Mouse (Mus musculus) A20 (cell line): ENCODE results near the gene Znrd1.

Experiments used
- DNase-seq: peaks from one replicate; pipeline ENCODE4 v3.0.0-alpha.2; 2011; ENCODE audit warnings: low read depth, low spot score

Znrd1 gene

DNA sequence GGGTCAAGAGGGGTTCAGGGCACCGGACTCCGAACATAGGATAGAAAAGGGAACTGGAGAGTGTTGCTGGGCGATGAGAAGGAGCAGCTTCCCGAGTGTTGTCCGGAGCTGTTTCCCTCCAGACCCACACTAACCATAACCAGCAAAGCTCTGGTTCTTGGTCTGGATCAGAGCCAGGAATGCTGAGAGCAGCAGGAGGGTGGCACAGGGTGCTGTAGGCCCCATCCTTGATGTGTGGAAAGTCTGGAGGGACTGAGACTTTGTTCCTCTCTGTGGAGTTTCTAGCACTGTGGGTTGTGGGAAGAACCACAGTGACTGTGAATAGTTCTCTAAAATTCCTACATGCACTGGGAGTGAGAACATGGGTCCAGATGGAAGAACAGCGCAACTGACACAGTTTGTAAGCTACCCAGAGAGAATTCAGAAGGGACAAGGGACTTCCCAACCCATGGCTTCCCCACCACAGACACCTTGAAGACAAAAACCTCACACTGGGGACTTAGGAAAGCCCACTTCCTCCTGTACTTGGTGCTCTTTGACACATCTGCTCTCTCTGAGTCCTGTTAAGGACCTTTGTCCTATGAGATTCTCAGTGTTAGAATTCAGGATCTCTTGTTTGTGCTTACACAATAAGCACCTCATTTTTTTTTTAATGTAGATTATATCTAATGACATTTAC lies 13.0 kb upstream of the Znrd1 start:
- DNase-seq = peak; percentile 22

DNA sequence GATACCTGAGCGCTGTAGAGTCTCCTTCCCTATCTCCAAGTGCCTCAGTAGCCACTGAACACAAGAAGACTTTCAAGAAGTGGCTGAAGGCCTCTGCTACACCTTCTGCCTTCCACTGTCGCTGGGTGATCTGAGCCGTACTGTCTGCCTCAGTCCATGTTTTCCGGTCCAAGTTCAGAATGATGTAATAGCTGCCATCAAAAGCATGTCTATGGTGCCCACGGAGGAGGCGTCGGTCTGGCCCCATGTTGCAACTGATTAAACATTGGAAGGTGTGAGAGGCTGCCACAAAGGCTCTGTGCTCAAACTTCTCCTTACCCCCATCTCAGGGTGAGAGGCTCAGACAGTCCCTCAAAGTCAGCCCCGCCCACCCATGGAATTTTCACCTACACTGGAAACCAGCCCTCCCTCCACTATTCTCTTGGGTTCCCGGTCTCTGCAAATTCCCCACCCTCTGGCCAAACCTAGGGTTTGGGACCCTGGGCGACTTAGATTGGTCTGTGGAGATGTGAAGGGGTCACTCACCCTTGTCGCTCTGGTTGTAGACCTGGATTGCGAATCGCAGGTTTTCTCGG lies 12.0 kb upstream of the Znrd1 start:
- DNase-seq = no peak

DNA sequence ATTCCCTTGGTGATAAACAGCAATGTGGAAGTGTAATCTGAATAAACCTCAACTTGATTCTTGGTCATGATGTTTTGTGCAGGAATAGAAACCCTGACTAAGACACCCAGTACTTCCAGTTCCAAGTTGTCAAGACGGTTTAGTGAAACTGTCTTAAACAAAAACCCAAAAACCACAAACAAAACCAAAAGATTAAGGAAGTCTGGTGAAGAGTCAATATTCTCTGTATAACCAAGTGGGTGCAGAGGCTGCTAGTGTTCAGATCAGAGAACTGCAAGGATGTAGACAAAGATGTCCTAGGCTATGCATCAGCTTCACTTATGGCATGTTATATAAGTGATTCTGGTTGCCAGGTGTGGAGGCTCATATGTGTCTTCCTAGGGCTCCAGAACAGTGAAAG lies 8.5 kb upstream of the Znrd1 start:
- DNase-seq = peak; percentile 15

DNA sequence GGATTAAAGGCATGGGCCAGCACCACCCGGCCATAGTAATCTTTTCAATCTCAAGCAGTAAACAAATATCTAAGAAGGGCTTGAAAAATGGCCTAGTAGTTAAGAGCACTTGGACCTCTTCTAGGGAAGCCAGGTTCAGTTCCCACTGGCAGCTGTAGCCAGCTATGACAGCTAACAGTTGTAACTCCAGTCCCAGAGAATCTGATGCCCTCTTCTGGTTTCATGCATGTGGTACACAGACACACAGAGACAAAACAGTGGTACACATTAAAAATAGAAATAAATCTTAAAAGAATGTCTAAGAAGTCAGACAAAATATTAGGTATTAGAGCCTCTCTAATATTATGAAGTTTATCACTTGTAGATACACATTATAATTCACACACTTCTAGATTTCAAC lies 2.8 kb upstream of the Znrd1 start:
- DNase-seq = no peak

DNA sequence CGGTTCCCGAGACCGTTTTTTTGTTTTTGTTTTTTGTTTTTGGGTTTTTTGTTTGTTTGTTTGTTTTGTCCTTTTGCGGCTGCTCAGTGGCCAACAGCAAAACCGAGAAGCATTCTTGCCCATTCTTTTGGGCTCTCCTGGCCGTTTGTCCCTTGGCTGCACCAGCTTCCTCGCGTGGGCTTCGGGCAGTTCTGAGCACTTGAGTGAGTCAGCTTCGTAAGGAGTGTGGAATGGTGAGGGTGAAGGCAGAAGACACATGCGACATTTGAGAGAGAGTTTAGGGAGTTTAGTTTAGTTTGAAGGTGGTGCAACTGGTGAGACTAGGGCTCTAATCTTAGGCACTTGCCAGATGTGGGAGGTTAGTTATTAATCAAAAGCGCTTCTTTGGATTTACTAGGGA lies 525 bp upstream of the Znrd1 start:
- DNase-seq = no peak

DNA sequence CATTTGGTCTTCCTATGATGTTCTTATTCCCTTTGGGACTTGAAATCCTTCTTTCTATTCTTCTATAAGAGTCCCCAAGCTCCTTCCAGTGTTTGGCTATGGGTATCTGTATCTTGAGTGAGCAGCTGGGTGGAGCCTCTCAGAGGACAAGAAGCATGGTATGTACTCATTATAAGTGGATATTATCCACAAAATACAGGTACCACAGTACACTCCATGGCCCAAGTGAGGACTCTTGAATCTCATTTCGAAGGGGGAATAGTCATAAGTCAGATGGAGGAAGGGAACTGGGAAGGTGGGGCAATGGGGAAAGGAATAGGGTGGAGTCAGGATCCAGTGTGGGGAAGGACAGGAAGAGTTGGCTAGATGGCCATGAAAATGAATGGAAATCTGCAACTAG lies 5.3 kb downstream of the Znrd1 start:
- DNase-seq = no peak

DNA sequence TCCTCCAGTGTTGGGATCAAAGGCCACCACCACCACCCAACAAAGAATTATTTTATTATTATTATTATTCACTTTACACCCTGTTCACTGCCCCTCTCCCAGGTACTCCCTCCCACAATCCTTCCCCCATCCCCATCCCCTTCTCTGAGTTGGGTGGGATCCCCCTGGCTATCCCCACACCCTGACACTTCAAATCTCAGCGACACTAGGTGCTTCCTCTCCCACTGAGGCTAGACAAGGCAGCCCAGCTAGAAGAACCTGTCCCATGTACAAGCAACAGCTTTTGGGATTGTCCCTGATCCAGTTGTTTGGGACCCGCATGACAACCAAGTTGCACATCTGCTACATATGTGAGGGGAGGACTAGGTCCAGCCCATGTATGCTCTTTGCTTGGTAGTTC lies 5.7 kb downstream of the Znrd1 start:
- DNase-seq = no peak

DNA sequence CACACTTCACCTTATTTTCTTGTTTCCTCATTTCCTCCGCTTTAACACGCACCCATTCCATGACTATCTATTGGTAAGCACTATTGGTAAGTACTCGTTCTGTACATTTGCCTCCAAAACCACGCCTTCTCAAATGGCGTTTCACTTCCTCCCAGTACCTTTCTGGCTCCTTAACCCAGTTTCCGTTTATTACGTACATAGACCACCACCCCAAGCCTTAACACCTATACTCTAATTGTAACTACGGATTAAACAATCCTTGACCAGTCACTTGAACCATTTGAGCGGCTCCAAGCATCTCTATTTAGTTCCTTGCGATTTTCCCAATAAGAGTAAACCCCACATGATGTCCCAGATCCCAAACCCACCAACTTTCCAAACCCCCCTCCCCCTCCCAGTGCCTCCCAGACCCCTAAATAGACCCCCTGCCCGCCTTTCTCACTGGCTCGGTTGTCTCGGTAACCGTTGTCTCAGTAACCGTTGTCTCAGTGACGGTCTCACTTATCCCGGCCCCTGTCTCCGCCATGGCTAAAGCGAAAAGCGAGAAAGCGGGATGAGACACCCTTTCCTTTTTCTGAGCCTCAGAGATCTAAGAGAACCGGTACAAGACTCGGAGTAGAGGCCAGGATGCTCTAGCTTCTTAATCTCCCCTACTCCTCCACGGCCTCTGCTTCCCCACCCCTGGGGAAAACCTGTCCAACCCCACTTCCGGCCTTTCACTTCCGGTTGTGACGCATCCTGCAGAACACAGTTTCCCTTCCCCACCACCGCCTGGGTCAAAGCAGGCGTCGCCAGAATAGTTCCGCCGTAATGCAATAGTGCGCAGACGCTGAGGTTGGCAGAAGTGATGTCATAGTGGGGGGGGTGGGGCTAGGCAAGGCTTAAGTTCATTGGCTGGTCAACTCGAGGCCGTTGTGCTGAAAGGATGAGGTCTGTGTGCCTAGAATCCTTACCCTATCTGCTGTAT lies 7.1 kb downstream of the Znrd1 start, which contains the start of gene Ppp1r11:
Gene Ppp1r11 (minus strand): TSS at position 761 of the 967 bp plus-strand sequence.
- peak; percentile 99 for DNase-seq

DNA sequence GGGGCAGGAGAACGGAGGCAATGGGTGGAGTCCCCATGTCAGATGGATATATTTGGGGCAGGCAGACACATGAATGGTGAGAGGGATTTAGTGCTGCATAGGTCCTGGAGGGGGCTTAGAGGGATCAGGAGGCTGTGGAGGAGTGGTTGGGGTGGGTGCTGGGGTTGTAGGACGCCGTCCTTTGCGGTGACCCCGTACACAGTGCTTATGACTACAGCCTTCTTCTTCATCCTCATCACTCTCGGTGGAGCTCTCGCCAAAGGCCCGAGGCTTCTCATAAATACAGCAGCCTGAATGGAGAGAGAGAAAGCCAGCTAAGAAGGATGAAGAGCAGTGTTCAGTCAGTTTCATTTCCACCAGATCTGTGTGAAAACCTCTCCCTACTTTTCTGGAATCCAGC lies 9.1 kb downstream of the Znrd1 start:
- no peak for DNase-seq

DNA sequence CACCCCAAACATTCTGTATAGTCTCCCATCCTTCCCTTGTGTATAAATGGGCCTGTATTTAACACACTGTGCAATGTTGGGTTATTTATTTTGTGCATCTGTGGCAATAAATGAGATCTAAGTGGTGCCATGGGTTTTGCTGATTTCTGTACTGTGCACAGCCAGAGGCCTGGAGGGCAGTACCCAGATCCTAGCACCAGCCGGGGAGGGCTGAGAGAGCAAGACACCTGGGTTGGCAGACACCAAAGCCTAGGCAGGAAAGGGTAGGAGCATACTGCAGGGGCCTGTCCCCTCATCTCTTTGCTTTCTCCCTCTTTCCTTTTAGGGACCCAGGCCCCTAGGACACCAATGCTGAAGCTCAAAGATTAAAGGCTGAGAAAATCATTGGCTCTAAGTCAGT lies 10.1 kb downstream of the Znrd1 start:
- DNase-seq = no peak

DNA sequence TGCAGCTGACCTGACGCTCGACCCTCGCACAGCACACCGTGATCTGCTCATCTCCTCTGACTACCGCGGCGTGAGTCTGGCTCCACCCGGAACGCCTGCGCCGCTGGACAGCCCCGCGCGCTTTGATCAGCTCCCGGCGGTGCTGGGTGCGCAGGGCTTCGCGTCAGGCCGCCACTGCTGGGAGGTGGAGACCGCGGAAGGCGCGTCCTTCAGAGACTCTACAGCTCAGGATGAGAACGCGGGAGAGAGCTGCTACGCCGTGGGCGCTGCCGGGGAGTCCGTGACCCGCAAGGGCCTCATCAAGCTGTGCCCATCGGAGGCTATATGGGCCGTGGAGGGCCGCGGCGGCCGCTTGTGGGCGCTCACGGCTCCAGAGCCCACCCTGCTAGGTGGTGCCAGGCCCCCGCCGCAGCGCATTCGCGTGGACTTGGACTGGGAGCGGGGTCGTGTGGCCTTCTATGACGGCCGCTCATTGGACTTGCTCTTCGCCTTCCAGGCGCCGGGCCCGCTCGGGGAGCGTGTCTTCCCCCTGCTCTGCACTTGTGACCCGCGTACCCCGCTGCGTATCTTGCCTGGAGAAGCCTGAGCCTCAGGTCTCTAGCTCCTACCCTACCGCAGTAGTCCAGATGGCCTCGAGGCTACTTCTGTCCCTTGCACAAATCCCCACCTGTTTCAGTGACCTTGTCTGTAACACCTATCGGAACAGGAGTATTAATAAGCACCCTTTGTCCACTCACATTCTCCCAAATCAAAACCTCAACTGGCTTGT lies 11.1 kb downstream of the Znrd1 start:
- no peak for DNase-seq

DNA sequence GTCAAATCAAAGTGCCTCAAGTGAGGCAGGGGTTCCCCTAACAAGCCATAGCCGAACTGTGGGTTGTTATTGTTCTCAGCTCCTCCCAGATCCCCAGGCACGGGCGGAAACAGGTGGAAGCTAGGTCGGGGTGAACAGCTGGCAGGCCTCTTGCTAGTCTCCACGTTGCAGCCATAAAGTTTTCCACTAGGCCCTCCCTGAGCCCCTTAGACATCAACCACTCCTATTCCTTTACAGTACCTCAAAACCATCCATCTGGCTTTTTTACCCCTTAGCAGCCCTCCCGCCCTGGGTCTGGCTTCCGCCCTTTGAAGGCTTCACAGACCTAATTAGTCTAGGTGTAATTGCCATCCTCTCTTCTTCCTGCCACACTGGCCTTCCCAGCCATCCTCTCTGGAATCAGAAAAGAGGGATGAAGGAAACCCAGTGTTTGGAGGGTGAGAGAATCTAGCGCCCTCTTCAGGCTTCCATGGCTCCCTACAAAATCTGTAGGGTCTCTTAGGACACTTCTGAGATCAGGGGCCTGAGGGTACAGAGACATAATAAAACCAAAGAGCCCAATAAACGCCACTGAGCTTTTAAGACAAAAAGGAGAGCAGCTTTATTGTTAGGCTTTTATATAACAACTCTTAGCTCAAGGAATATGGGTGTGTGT lies 14.1 kb downstream of the Znrd1 start:
- no peak for DNase-seq

DNA sequence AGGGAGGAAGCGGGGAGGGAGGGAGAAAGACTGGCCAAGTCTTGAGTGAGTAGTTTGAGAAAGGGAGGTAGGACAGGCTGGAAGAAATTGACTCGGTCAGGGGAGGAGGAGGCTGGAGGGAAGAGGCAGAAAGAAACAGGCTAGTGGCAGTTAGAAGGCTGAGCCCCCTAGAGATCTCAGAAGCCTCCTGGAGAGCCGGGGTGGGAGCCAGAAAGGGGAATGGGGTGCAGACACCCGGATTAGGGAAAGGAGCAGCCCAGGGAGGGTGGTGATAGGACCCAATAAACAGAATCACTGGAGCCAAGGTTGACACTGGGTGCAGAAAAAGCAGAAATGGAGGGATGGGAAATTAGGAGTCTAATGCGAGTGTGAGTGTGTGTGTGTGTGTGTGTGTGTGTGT lies 14.7 kb downstream of the Znrd1 start:
- no peak for DNase-seq

DNA sequence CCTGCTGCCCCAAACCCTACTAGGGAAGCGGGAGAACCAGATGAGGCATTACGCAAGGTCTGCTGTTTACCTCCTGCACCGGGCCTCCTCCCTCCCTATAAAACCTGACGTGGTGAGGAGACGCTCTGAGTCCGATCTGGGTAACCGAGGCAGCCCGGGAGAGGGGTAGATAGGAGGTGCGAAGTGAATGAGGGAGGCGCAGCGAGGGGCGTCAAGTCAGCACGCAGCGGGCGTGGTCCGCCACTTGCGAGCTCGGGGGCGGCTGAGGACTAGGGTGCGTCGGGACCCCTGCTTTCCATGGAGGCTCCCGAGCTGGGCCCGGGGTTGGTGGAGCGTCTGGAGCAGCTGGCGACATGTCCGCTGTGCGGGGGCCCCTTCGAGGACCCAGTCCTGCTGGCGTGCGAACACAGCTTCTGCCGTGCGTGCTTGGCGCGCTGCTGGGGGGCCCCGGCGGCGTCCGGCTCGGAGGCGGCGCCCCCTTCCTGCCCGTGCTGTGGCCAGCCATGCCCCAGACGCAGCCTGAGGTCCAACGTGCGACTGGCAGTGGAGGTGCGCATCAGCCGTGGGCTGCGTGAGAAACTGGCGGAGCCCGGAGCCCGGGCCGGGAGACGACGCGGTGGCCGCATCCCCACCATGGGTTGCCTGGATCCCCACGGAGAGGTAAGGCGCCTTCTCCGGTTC lies 15.4 kb downstream of the Znrd1 start, which contains the start of gene Rnf39:
Gene Rnf39 (plus strand): TSS at position 128 of the 681 bp plus-strand sequence.
- DNase-seq = no peak

DNA sequence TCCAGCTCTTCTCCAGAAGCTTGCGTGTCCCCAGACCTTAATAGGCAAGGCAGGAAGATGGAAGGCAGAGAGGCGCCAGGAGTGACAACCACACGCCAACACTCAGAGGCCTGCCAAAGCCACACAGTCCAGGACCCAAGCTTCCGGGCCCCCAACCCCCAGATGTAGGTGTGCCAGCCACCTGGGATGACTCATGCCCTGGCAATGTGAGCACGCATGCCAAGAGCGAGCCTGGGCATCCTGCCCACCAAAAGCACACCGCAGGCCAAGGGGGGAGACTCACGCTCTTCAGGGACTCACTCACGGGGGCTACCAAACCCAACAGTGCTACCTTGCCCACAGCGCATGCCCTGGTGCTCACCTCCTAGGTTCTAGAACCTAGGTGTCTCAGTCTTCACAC lies 16.0 kb downstream of the Znrd1 start:
- no peak for DNase-seq

DNA sequence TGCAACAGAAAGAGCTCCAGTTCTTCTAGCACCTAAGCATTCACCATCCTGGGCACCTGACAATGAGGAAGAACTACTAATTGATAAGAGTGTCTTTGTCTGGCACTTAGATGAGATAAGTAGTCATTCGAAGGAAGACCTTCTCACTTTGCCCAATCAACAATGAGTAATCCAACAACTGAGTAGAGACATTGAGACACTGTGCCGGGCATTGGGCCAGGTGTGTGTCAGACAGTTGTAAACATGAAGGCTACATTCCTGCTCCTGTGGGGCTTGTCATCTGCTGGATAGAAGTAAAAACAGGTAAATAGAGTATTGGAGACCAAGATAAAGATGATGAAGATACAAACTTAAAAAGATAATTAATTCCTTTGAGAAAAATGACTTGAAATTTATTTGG lies 20.3 kb downstream of the Znrd1 start:
- no peak for DNase-seq

DNA sequence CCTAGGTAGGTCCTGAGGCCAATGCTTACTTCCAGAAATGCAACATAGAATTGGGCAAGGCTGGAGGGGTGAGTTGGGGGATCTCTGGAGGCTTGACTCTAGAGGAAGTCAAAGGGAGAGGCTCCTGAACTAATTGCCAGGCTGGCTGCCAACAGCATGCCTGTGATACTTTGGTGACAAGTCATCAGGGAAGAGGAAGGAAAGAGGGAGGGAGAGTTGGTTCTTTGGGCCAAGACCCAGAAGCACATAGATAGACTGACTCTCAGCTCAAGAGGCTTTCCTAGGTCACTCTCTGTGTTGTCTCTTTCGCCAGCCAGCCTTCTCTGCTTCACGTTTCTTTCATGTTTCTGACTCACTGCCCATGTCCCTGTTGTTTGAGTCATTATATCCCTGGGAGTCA lies 26.6 kb downstream of the Znrd1 start:
- DNase-seq = no peak

DNA sequence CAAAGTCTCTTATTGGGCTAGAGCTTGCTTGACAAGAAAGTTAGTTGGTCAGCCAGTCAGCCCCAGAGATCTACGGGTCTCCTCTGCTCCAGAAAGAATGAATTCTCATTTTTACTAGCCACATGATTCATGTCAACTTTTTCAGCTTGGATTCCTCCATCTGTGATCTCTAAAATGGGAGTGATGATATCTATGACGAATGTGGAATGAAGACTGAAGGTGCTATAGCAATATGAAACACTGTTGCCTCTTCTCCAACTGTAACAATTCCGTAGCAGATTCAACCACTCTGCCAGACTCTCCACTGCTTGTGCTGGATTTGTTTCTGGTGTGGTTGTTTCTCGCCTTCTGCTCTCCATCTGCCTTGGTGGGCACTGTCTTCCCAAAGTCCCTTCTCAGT lies 27.2 kb downstream of the Znrd1 start:
- no peak for DNase-seq

DNA sequence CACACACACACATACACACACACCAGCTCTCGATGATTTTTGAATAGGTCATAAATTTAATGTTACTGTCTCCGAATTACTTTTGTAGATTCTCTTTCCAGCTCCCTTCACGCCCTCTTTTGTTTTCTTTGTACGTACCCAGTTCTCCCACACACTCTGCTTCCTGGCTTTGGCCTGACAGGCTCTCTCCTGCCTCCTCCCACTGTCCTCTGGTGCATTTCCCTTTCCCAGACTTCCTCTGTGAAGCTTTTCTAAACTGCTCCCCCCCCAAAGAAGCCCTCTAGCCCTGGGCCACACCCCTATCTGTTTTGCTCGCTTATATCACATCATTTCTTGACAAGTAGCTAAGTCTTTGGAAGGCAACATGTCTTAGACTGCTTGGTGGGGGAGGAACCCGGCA lies 28.1 kb downstream of the Znrd1 start:
- DNase-seq = no peak

DNA sequence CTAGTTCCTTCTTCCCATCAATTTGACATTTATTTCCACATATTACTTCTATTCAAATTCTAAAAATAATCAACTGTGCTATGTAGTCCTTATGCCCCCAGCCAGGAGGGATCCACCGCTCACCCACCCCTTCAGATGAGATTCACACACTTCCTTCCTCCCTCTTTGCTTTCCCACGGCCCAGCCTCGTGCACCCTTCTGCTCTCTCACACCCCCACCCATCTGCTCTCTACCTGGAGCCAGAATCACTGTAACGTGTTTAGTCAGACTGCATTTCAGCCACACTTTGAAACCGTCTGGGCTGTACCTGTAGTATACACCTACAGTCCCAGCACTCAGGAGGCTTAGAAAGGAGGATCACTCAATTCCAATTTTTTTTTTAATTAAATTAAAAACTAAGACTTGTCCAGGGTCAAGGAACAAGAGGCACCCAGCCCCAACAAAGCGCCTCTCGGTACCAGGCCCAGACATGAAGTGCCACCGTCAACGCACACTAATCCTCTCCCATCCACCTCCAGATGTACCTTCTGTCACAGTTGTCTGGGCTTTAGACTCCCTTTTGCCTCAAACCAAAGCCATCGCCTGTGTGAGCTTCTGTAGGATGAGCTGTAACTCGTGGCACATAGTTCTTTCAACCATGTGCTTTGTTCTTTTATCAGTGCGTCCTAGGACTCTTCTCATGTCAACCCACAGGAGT lies 29.0 kb downstream of the Znrd1 start:
- no peak for DNase-seq
